Mouse (Mus musculus): ENCODE results near the gene F8a.
"Not testable (repeated sequence)": the region's sequence is repeated elsewhere in the genome, so short reads cannot be mapped to it uniquely, and the experiment has no call there.

F8a gene

DNA sequence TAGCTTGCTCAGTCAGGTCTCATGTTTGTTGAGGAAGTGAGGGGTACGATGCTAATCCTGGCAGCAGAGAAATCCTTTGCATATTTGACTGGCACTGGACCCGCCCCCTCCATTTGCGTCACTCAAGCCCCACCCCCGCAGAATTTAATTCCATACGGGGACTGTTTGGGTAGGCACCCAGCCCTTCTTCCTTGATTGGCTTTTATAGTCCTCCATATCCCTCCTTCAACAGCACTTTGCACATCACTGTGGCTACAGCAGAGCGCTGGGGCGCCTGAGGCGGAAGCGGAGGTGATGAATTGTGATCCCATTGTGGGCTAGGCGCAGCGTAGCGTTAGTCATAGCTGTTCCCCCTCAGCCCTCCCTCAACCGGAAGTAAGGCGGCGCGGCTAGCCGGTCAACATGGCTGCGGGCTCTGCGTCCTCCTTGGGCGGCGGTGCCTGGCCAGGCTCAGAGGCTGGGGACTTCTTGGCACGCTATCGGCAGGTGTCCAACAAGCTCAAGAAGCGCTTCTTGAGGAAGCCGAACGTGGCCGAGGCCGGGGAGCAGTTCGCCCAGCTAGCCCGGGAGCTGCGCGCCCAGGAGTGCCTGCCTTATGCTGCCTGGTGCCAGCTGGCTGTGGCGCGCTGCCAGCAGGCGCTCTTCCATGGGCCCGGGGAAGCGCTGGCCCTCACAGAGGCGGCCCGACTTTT is at the start of gene F8a:
Gene F8a, plus strand, starts transcription at position 378 of the 692 bp plus-strand sequence.
- DNase-seq (ENCODE audit: low spot score) = peak; percentile 62

DNA sequence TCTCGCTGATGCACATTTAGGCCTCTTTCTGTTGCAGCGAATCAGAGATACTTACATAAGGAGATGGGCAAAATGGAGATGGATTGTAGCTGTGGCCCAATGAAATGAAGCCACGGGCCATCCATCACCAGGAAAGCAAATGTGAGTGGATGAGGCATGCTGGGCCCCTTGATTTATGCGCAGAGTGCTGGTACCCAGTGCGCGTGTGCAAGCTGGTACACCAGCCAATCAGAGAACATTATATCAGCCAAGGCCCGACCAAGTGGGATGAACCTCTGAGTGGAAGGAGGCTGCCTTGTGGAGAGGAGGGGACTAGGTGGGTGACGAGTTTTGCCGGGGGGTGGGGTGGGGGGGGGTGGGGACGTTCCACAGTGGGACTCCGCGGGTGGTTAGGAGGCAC is 36.2 kb upstream of the F8a start, which contains the start of gene Xlr3b:
Gene Xlr3b, plus strand, starts transcription at position 274 of the 400 bp plus-strand sequence.
- DNase-seq (ENCODE audit: low spot score) = not testable (repeated sequence)

DNA sequence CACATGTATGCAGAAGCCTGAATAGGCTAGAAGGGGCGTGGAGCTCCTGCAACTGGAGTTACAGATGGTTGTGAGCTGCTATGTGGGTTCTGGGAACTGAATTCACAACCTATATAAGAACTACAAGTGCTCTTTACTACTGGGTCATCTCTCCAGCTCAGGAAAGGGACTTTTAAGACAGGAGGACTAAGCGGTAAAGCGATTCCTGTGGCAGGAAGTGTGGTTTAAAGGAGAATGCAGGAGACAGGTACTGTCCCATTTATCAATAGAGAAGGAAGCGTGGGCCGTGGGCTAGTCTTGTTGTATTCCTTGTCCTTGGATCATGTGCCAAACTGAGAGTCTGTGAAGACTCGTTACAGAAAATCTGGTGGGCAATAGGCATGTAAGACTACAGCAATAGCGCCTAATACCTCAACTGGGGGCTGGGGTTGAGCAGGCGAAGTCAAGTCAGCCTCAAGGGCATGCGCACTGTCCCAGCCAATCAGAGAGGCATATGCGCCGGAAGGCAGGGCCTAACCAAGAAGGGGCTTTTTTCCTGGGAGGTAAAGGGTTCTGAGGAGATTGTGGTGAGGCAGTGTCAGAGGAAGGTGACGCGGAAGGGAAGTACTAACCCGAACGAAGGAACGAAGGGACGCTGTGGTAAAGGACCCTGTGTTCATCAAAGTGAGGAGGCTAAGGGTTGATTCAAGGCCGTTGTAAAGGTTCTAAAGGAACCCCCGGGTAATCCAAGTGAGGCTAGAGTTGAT is 14.1 kb upstream of the F8a start, which contains the start of gene Xlr4b:
Gene Xlr4b, plus strand, starts transcription at position 515 of the 746 bp plus-strand sequence.
- not testable (repeated sequence) for DNase-seq (ENCODE audit: low spot score)

DNA sequence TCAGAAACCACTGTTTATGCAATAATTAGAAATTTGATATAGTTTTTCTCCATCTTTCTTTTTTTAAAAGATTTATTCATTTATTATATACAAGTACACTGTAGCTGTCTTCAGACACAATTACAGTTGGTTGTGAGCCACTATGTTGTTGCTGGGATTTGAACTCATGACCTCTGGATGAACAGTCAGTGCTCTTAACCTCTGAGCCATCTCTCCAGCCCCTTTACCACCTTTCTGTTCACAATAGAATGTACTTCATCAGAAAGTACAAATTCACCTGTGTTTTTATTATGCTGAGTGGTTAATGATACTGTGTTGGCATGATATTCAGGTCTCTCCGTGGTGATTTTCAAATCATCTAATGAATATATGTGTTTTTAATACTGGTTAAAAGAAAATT is 2.7 kb upstream of the F8a start:
- DNase-seq (ENCODE audit: low spot score) = no peak

DNA sequence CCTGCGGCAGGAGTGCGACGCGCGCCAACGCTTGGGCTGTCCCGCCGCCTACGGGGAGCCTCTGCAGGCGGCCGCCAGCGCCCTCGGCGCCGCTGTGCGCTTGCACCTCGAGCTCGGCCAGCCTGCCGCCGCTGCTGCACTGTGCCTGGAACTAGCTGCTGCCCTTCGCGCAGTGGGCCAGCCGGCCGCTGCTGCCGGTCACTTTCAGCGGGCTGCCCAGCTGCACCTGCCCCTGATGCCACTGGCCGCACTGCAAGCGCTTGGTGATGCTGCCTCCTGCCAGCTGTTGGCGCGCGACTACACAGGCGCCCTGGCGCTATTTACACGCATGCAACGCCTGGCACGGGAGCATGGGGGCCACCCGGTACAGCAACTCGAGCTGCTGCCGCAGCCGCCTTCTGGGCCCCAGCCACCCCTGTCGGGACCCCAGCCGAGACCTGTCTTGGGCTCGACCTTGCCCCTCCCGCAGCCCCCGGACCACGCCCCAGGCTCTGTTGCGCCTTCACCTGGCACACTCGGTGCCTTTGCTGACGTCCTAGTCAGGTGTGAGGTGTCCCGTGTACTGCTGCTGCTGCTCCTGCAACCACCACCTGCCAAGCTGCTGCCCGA is 619 bp downstream of the F8a start:
- DNase-seq (ENCODE audit: low spot score) = peak; percentile 27

DNA sequence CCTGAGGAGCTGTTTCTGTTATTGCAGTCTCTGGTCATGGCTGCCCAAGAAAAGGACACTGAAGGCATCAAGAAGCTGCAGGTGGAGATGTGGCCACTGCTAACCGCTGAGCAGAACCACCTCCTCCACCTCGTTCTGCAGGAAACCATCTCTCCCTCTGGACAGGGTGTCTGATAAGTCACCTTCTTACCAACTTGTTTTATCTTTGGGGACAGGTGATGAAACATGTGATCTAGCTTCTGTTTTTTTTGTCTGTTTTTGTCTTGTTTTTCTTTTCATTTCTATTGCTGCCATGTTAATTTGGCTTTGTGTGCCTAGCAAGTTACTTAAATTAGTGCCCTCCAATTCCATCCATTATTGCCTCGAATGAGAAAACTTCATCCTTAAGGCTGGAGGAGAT is 1.2 kb downstream of the F8a start:
- no peak for DNase-seq (ENCODE audit: low spot score)

DNA sequence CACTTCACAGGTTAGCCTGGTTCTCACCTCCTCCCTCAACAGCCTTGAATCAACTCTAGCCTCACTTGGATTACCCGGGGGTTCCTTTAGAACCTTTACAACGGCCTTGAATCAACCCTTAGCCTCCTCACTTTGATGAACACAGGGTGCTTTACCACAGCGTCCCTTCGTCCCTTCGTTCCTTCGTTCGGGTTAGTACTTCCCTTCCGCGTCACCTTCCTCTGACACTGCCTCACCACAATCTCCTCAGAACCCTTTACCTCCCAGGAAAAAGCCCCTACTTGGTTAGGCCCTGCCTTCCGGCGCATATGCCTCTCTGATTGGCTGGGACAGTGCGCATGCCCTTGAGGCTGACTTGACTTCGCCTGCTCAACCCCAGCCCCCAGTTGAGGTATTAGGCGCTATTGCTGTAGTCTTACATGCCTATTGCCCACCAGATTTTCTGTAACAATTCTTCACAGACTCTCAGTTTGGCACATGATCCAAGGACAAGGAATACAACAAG is 14.8 kb downstream of the F8a start, which contains the start of gene Xlr4c:
Gene Xlr4c, minus strand, starts transcription at position 310 of the 505 bp plus-strand sequence.
- DNase-seq (ENCODE audit: low spot score) = not testable (repeated sequence)

DNA sequence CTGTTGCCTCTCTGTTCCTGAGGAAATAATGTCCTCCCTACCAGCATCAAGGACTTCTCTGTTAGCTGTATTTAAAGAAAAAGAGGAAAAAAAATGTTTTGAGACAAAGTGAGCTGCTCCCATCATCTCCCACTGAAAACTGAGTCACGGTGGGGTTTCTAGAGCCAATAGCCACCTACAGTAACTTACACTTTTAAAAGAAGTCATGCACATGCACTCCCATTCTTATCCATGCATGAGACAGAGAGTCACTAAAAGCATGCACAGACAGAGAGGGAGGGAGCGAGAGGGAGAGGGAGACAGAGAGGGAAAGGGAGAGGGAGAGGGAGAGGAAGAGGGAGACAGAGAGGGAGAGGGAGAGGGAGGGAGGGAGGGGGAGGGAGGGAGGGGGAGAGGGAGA is 34.3 kb downstream of the F8a start:
- DNase-seq (ENCODE audit: low spot score) = not testable (repeated sequence)

DNA sequence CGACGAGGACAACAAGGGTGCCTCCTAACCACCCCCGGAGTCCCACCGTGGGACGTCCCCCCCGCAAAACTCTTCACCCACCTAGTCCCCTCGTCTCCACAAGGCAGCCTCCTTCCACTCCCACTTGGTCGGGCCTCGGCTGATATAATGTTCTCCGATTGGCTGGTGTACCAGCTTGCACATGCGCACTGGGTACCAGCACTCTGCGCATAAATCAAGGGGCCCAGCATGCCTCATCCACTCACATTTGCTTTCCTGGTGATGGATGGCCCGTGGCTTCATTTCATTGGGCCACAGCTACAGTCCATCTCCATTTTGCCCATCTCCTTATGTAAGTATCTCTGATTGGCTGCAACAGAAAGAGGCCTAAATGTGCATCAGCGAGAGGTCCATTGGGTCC is 37.2 kb downstream of the F8a start, which contains the start of gene Xlr3c:
Gene Xlr3c, minus strand, starts transcription at position 121 of the 400 bp plus-strand sequence.
- DNase-seq (ENCODE audit: low spot score) = not testable (repeated sequence)
